Mouse (Mus musculus): ENCODE measurements around the gene Rab5c.

The Rab5c gene

GRCm38 (mm10) chr11:100719312-100719711 lies 18.7 kb downstream of the Rab5c start:
- no peak for DNase-seq

DNA sequence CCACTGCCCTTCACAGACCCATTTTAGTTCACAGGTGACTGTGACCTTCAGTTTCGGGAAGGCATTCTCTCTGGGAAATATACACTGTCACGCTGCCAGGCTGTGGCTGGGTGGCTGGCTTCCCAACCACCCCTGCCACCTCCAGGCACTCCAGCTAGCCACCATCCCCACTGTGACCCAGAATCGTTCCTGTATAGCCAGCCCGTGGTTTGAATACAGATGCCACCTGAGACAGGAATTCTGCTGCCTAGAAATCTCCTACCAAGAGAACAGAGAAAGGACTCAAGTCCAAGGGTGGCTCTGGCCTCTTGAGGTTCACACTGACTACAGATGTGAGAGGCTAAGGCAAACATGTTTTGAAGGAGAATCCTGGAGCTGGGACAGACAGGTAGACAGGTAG lies 19.1 kb downstream of the Rab5c start:
- no peak for DNase-seq

GRCm38 (mm10) chr11:100718462-100718861 lies 19.6 kb downstream of the Rab5c start:
- DNase-seq: no peak

GRCm38 (mm10) chr11:100716649-100717048 lies 21.4 kb downstream of the Rab5c start:
- no peak for DNase-seq

DNA sequence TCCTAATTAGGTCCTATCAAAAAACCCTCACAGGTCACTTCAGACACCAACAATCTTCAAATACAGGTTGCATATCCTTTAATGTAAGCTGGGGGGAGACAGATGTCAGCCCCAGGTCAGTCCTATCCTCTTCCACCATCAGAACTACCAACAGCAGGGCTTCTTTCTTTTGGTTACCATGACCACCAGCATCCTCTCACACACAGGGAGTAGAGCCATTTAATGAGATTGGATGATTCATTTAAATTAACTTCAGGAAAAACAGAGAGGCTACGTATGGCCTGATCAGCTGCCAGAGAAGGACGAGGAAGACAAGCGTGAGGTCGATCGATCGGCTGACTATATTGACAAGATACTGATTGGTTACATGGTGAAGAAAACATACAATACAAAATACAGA lies 23.1 kb downstream of the Rab5c start:
- no peak for DNase-seq

DNA sequence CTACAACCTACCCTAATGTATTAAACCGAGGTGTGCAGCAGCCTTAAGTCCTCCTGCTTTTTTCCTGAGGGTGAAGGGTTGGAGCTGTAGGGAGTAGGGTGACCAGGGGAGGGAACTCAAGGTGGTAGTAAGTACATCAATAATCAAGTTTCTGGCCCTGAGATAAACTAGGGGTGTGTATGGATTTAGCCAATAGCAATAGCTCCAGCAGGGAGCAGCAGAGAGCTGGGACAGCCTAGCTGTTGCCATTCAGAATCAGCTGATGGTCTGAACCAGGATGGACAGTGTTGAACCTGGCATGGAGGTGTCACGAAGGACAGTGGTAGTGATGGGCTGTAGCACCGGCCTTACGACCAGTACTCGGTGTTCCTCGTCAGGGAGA lies 23.5 kb downstream of the Rab5c start:
- peak; percentile 80 for DNase-seq

DNA sequence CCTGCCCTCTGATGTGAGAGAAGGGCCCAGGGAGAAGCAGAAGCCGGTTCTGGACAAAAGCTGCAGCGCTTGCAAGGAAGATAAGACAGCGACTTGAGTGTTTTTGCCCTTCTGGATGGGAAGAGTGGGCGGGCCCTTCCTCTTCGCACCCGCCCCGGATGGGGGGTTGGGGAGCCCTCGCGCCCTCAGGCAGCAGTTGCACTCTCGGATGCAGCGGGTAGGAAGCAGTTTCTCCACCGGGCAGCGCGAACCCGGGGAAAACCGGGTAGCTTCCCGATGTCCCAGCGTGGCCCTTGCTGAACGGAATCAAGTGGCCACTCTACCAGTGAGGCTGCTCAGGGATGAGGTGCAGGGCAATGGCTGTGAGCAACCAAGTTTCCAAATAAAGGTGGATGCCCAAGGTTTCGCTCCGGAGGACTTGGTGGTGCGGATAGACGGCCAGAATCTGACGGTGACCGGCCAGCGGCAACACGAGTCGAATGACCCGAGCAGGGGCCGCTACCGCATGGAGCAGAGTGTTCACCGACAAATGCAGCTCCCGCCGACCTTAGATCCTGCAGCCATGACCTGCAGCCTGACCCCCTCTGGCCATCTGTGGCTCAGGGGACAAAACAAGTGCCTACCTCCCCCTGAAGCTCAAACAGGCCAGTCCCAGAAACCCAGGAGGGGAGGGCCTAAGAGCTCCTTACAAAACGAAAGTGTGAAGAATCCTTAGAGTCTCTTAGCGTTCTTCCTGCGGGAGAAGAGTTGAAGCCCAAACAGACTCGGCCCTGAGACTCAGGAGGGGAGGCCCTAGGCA lies 24.1 kb downstream of the Rab5c start, which contains the start of gene Hspb9:
TSS of gene Hspb9 (plus strand) at position 116 of the 799 bp plus-strand sequence.
- no peak for DNase-seq

GRCm38 (mm10) chr11:100713174-100713573 lies 24.8 kb downstream of the Rab5c start:
- no peak for DNase-seq

GRCm38 (mm10) chr11:100711783-100712615 lies 26.0 kb downstream of the Rab5c start, which contains the start of gene Kat2a:
Gene Kat2a (minus strand): TSS chr11:100712465.
- peak; percentile 81 for DNase-seq

GRCm38 (mm10) chr11:100710977-100711376 lies 27.0 kb downstream of the Rab5c start:
- no peak for DNase-seq

DNA sequence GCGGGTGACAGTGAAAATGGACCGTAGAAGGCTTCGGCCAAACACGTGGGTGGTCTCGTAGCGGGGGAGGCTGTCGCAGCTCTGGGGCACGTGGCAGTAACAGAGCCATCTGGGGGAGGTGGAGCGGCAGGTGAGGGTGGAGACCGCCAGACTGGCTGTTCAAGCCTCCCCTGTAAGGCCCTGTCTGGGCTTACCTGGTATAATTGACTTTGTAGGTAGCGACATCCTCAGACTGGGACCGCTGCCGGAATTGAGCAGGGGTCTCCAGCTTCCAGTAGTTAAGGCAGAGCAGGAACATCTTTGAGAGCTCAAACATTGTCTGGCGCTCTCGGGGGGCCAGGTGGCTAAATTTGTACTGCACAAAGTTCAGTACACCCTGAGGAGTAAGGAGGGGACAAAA lies 27.5 kb downstream of the Rab5c start:
- DNase-seq: no peak

DNA sequence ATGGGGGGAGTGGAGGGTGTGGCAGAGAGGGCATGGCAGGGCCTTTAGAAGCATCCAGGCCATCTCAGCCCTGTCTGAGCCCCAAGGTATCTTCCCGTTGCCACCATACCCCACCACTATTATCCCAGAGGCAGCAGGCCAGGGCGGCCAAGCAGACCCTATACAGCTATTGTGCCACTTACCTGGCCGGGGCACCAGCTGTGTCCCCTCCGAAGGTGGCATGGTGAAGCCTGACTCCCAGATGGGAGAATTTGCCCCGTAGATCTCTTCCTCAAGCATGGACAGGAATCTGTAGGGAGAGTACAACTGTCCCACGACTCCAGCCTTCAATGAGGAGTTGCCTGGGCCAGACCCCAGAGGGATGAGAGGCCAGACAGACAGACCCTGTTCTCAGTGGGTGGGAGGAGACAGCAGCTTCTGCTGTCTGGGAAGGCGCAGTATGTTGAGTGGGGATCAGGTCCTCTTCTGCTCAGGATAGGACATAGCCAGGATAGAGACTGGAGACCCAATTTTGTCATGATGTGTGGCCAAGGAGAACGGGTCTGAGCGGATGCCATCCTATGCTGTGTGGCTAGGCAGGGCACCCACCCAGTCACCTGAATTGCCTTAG lies 28.7 kb downstream of the Rab5c start:
- DNase-seq: no peak

DNA sequence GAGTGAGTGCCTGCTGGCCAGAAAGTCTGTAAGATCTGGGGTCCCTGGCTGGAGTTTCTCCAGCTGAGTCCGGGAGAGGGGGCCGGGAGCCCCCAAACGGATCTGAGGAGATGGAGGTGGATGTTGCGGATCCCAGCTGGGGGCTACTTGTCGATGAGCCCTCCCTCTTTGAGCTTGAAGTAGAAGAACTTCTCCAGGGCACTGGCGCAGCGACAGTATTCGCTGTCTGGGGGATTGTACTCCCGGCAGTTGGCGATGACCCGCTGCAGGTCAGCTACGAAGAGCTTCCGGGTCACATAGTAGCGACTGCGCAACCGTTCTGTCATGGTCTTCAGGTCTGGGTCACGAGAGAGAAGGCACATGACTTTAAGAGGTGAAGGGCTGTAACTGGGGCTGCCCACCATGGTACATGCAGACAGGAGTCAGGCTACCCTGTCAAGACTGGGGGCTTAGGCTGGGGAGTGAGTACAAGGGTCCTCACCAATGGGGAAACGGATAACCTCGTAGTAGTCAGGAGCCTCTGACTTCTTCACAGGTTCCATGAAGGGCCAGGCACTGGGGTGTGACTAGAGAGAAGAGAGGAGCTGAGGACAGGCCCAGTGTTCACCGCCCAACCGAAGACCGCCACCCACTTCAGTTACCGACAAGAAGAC lies 32.8 kb downstream of the Rab5c start:
- no peak for DNase-seq

DNA sequence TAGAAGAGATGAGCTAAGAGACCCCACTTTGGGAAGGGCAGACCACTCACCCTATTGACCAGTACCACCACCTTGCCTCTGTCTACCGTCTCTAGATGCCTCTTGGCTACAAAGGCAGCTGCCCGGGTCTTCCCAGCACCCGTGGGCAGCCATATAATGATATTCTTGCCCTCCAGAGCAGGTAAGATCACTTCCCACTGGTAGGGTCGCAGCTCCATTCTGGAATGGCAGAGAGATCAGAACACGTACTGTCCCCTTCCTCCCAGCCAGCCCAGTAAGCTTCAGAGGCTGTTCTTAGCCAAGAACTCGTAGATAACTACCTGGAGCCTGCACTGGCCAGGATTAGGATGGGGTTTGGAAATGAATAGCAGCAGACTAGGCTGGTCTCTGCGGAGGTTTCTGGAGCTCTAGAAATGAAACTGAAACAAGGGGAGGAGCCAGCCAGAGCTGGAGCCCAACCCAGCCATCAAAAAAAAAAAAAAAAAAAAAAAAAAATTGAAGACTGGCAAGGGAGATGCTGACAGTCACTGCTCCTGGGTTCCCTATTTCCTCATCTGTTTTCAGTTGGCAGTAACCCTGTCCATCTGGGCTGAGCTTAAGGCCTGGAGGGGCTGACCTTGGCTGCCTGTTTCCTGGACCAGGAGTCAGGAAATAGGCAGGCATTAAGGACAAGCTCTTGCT lies 34.0 kb downstream of the Rab5c start, which contains the start of gene Dhx58:
TSS of gene Dhx58 (minus strand) at position 421 of the 681 bp plus-strand sequence.
- no peak for DNase-seq

GRCm38 (mm10) chr11:100703366-100703765 lies 34.6 kb downstream of the Rab5c start:
- no peak for DNase-seq

DNA sequence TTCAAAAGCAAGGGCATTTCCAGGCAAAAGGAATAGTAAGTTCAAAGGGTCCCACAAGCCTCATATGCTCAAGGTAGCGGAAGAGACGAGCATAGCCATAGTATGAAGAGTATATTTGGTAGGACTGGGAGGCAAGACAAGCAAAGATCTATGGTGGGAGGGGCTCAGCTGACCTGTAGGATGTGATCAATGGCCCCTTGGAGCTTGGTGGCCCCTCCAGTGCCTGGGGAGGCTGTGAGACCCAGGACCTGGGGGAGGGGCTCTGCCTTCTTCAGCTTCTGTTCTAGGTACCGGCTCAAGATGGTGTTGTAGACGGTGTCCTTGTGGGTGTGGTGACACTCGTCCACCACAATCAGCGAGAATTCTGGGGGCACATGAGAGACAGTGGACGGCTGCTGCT lies 35.1 kb downstream of the Rab5c start:
- no peak for DNase-seq

DNA sequence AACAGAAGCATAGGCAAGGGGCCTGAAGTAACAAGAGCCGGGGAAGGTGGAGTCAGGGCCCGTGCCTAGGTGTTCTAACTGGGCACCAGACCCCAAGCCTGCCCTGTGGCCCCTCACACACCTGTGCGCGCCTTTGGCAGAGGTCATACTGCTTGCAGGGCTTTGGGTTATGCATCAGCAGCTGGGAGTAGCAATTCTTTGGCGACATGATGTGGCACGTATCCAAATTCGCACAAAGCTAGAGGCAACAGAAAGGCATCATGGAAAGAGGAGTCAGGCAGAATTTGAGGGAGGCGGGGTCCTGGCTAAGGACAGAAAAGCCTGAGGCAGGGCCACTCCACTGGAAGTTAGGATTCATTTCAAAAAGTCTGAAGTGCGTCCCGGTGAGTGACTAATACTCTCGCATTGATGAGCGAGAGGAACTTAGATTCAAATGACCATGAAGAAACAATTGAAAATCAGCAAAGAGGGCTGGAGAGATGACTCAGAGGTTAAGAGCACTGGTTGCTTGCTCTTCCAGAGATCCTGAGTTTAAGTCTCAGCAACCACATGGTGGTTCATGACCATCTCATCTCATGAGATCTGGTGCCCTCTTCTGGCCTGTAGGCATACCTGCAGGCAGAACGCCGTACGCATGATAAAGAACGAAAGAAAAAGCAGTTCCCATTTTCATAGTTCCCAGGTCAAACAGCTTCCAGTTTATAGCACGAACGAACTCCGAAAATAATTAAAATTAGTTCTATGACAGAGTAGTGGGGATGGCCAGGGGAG lies 35.7 kb downstream of the Rab5c start:
- DNase-seq: no peak

DNA sequence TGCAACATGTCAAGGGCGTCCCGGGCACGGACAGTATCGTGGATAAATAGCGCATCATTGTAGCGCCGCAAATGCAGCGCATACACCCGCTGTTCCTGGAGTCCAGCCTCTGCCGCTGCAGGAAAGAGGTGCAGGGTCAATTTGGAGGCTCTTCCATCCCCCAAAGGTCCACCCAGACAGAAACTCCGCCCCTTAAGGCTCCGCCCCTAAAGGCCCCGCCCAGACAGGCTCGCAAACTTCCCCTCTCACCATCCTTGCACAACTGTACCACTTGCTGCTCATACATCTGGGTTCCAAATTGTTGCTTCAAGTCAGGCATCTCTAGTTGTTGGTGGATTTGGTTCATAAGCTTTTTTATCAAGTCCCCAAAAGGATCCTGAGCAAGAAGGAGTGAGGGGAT lies 36.7 kb downstream of the Rab5c start:
- no peak for DNase-seq

- no peak for DNase-seq
These were observed 37.3 kb downstream of the Rab5c start for GRCm38 (mm10) chr11:100700710-100701109.

- DNase-seq: no peak
These were observed 40.1 kb downstream of the Rab5c start for GRCm38 (mm10) chr11:100697921-100698320.

DNA sequence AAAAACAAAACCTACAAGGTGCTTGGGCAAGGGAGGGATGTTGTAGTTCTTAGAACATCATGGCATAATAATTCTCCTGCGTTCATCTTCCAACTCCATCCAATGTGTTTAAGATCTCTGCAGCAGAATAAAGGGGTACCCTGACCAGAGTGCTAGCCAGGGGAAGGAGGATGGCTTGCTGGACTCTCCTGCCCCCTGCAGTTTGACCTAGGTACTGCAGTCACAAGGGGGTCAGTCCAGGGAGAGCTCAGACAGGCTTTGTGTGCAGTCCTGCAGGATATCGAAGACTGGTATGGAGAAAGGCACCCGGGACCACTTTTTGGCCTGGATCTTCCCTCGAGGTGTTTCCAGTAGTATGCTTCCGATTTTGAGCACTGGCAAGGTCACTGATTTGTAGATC lies 43.1 kb downstream of the Rab5c start:
- no peak for DNase-seq

DNA sequence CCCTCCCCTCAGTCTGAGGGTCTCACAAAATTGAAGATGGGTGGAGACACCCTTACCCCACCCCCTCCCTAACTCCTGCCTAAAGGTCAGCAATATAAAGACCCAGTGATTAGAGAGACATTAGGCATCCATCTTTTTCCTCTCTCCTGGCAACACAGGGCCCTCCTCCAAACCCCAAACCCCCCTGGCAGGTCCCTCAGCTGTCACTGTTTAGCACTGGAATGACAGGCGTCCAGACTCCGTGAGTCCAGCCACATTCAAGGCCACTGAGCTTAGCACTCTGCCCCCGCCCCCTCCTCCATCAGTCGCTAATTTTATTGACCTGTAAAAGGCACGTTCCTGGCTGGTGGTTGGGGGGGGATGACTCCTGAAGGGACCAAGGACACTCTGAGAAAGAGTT lies 44.9 kb downstream of the Rab5c start:
- no peak for DNase-seq
